Mouse (Mus musculus): ENCODE data around the gene Tpp2.
"Not testable (repeated sequence)": the region's sequence is repeated elsewhere in the genome, so short reads cannot be mapped to it uniquely, and the experiment has no call there.

Tpp2 gene

GRCm38 (mm10) chr1:44019934-44020333, 86.5 kb downstream of the Tpp2 start, which contains the start of gene Mettl21c:
TSS of gene Mettl21c (minus strand) at chr1:44020034.
- in situ Hi-C loops (cut with MboI): no loop called here

- in situ Hi-C loops (cut with MboI): no loop called here
These were observed 89.2 kb downstream of the Tpp2 start for GRCm38 (mm10) chr1:44022656-44023055.

- in situ Hi-C loops (cut with MboI): no loop called here
These were observed 94.2 kb downstream of the Tpp2 start for GRCm38 (mm10) chr1:44027651-44028050.

- in situ Hi-C loops (cut with MboI): no loop called here
These were observed 98.8 kb downstream of the Tpp2 start for GRCm38 (mm10) chr1:44032213-44032612.

GRCm38 (mm10) chr1:44032948-44033347, 99.5 kb downstream of the Tpp2 start:
- in situ Hi-C loops (cut with MboI): no loop called here

- in situ Hi-C loops (cut with MboI): no loop called here
These were observed 108.5 kb downstream of the Tpp2 start for GRCm38 (mm10) chr1:44041797-44042554.

GRCm38 (mm10) chr1:44042555-44042915, 109.1 kb downstream of the Tpp2 start:
- in situ Hi-C loops (cut with MboI): no loop called here

GRCm38 (mm10) chr1:44045689-44046088, 112.2 kb downstream of the Tpp2 start:
- in situ Hi-C loops (cut with MboI): not testable (repeated sequence)

- in situ Hi-C loops (cut with MboI): no loop called here
These were observed 113.1 kb downstream of the Tpp2 start for GRCm38 (mm10) chr1:44046556-44046955.
